Mouse (Mus musculus): ENCODE measurements around the gene Eif2b2. TPM values are rescaled to one million over a fixed set of nuclear protein-coding genes. Genes with fewer than 3 reads are reported as not detected.

The Eif2b2 gene
- polyA plus RNA-seq, 1 experiment from 2014 or later = 105 TPM

- ATAC-seq (replicated peaks; ENCODE audit: low FRiP score) = no peak
- peak overlapping the region; percentile 68 for H3K27ac ChIP-seq
Observed at GRCm38 (mm10) chr12:85264531-85264930, 45.2 kb downstream of the Eif2b2 start.

GRCm38 (mm10) chr12:85264940-85265339 is 45.7 kb downstream of the Eif2b2 start:
- Histone ChIP-seq H3K27ac (no peak overlapping the region), H3K9me3 (replicated peaks) (no peaks in the 10 kb centered on the region), H3K4me3 (replicated peaks) (no peak overlapping the region), H3K4me2 (no peak overlapping the region), H3K9ac (no peak overlapping the region), H3K27me3 (no peaks in the 10 kb centered on the region), H3K36me3 (peaks cover 10% of the 10 kb centered on the region), H3K4me1 (peaks cover 28% of the 10 kb centered on the region)
- no peak for ATAC-seq (replicated peaks; ENCODE audit: low FRiP score)
- WGBS = 23% methylated on average over 7 of the region's 7 CpGs

More at GRCm38 (mm10) chr12:85264531-85264930, 45.2 kb downstream of the Eif2b2 start:
- 41% methylated on average over 8 of the region's 8 CpGs for WGBS
- Histone ChIP-seq H3K4me3 (replicated peaks) (no peak overlapping the region), H3K36me3 (peaks cover 10% of the 10 kb centered on the region), H3K9me3 (replicated peaks) (no peaks in the 10 kb centered on the region), H3K4me1 (peaks cover 25% of the 10 kb centered on the region), H3K27me3 (no peaks in the 10 kb centered on the region), H3K9ac (no peak overlapping the region), H3K4me2 (no peak overlapping the region)

- no peak for ATAC-seq (replicated peaks; ENCODE audit: low FRiP score)
- 84% methylated on average over 3 of the region's 3 CpGs for WGBS
Observed at GRCm38 (mm10) chr12:85266248-85266647, 47.0 kb downstream of the Eif2b2 start.

GRCm38 (mm10) chr12:85269821-85270220 is 50.5 kb downstream of the Eif2b2 start:
- no peaks in the 10 kb centered on the region for H3K9me3 ChIP-seq (replicated peaks)
- WGBS = 31% methylated on average over 3 of the region's 3 CpGs
- H3K27me3 ChIP-seq = no peaks in the 10 kb centered on the region
- H3K4me2 ChIP-seq = peak overlapping the region; percentile 69
- no peak for ATAC-seq (replicated peaks; ENCODE audit: low FRiP score)
- peak overlapping the region; percentile 58 for H3K9ac ChIP-seq
- peak overlapping the region; percentile 60 for H3K4me3 ChIP-seq (replicated peaks)
- peaks cover 11% of the 10 kb centered on the region for H3K36me3 ChIP-seq
- peak overlapping the region; percentile 90 for H3K27ac ChIP-seq
- H3K4me1 ChIP-seq = peaks cover 34% of the 10 kb centered on the region

More at GRCm38 (mm10) chr12:85266248-85266647, 47.0 kb downstream of the Eif2b2 start:
- Histone ChIP-seq H3K9me3 (replicated peaks) (no peaks in the 10 kb centered on the region), H3K9ac (no peak overlapping the region), H3K4me1 (peaks cover 38% of the 10 kb centered on the region), H3K4me2 (no peak overlapping the region), H3K36me3 (peaks cover 7% of the 10 kb centered on the region; the same call in 1 of the 2 replicates), H3K27ac (no peak overlapping the region), H3K27me3 (no peaks in the 10 kb centered on the region), H3K4me3 (replicated peaks) (no peak overlapping the region)

- no peaks in the 10 kb centered on the region for H3K9me3 ChIP-seq (replicated peaks)
- peak within 1 kb of the TSS; percentile 60 for H3K4me3 ChIP-seq (replicated peaks)
- 1% methylated on average over 35 of the region's 35 CpGs for WGBS
- H3K27ac ChIP-seq = peak within 1 kb of the TSS; percentile 90
- H3K36me3 ChIP-seq = peaks cover 13% of the 10 kb centered on the region
- peak; percentile 84 for ATAC-seq (replicated peaks; ENCODE audit: low FRiP score)
- peaks cover 29% of the 10 kb centered on the region for H3K4me1 ChIP-seq
- H3K9ac ChIP-seq = peak within 1 kb of the TSS; percentile 58
- no peaks in the 10 kb centered on the region for H3K27me3 ChIP-seq
- H3K4me2 ChIP-seq = peak within 1 kb of the TSS; percentile 69
Observed at GRCm38 (mm10) chr12:85270319-85270718, 51.0 kb downstream of the Eif2b2 start, which contains the start of gene Mlh3. Mlh3 (minus strand) TSS chr12:85270599.

- Histone ChIP-seq H3K4me1 (peaks cover 21% of the 10 kb centered on the region), H3K9ac (no peak overlapping the region), H3K4me3 (replicated peaks) (no peak overlapping the region), H3K36me3 (peaks cover 13% of the 10 kb centered on the region), H3K9me3 (replicated peaks) (no peaks in the 10 kb centered on the region), H3K4me2 (no peak overlapping the region), H3K27me3 (no peaks in the 10 kb centered on the region), H3K27ac (no peak overlapping the region)
- ATAC-seq (replicated peaks; ENCODE audit: low FRiP score) = no peak
- 80% methylated on average over 7 of the region's 7 CpGs for WGBS
Observed at GRCm38 (mm10) chr12:85271132-85271842, 52.0 kb downstream of the Eif2b2 start.

- Histone ChIP-seq H3K27ac (no peak overlapping the region), H3K4me1 (peaks cover 21% of the 10 kb centered on the region), H3K27me3 (no peaks in the 10 kb centered on the region), H3K4me2 (no peak overlapping the region), H3K9me3 (replicated peaks) (no peaks in the 10 kb centered on the region), H3K4me3 (replicated peaks) (no peak overlapping the region), H3K36me3 (peaks cover 13% of the 10 kb centered on the region), H3K9ac (no peak overlapping the region)
- 59% methylated on average over 4 of the region's 4 CpGs for WGBS
- no peak for ATAC-seq (replicated peaks; ENCODE audit: low FRiP score)
Observed at GRCm38 (mm10) chr12:85271843-85272206, 52.5 kb downstream of the Eif2b2 start.

- no peak overlapping the region for H3K9ac ChIP-seq
- 24% methylated on average over 10 of the region's 10 CpGs for whole genome bisulfite sequencing
- no peaks in the 10 kb centered on the region for H3K27me3 ChIP-seq
- H3K36me3 ChIP-seq = peaks cover 11% of the 10 kb centered on the region
- peaks cover 21% of the 10 kb centered on the region for H3K4me1 ChIP-seq
- ATAC-seq (replicated peaks; ENCODE audit: low FRiP score) = peak; percentile 79
- no peaks in the 10 kb centered on the region for H3K9me3 ChIP-seq (replicated peaks)
- no peak overlapping the region for H3K4me2 ChIP-seq
- H3K27ac ChIP-seq = peak overlapping the region; percentile 79
- H3K4me3 ChIP-seq (replicated peaks) = no peak overlapping the region
Observed at GRCm38 (mm10) chr12:85273508-85273907, 54.2 kb downstream of the Eif2b2 start.

Small RNA genes lying within 50 kb of the gene (microRNA-seq; reads per million reads assigned to microRNA genes)
- gene Mir6938 = not detected

Other genes with a start within 250 kb of the Eif2b2 start
- gene Fcf1, start 248.6 kb upstream of the Eif2b2 start, polyA plus RNA-seq (2015; fragmentation: Nextera tagmentation; extraction: Ambion mirVana) = 137 and 162 TPM in 2 replicates
- gene Arel1, start 248.6 kb upstream of the Eif2b2 start, polyA plus RNA-seq (2015; fragmentation: Nextera tagmentation; extraction: Ambion mirVana) = 11.7 and 13.7 TPM in 2 replicates
- gene Ylpm1, start 223.2 kb upstream of the Eif2b2 start, polyA plus RNA-seq (2015; fragmentation: Nextera tagmentation; extraction: Ambion mirVana) = 29.8 and 29.9 TPM in 2 replicates
- 3.4 and 4.2 TPM in 2 replicates for gene Prox2, start 108.7 kb upstream of the Eif2b2 start, polyA plus RNA-seq (2015; fragmentation: Nextera tagmentation; extraction: Ambion mirVana)
- 120 and 123 TPM in 2 replicates for gene Dlst, start 108.6 kb upstream of the Eif2b2 start, polyA plus RNA-seq (2015; fragmentation: Nextera tagmentation; extraction: Ambion mirVana)
- gene Rps6kl1, start 68.2 kb upstream of the Eif2b2 start, polyA plus RNA-seq (2015; fragmentation: Nextera tagmentation; extraction: Ambion mirVana) = 1.0 and 1.4 TPM in 2 replicates
- 15.9 and 18.8 TPM in 2 replicates for gene Pgf, start 41.7 kb upstream of the Eif2b2 start, polyA plus RNA-seq (2015; fragmentation: Nextera tagmentation; extraction: Ambion mirVana)
- gene Mlh3, start 51.1 kb downstream of the Eif2b2 start, polyA plus RNA-seq (2015; fragmentation: Nextera tagmentation; extraction: Ambion mirVana) = 8.7 and 9.6 TPM in 2 replicates
- 59.5 and 65.4 TPM in 2 replicates for gene Acyp1, start 69.0 kb downstream of the Eif2b2 start, polyA plus RNA-seq (2015; fragmentation: Nextera tagmentation; extraction: Ambion mirVana)
- gene Zc2hc1c, start 69.1 kb downstream of the Eif2b2 start, polyA plus RNA-seq (2015; fragmentation: Nextera tagmentation; extraction: Ambion mirVana) = 2.8 and 3.4 TPM in 2 replicates
- gene Nek9, start 119.9 kb downstream of the Eif2b2 start, polyA plus RNA-seq (2015; fragmentation: Nextera tagmentation; extraction: Ambion mirVana) = 22.3 and 23.0 TPM in 2 replicates
- gene Tmed10, start 155.4 kb downstream of the Eif2b2 start, polyA plus RNA-seq (2015; fragmentation: Nextera tagmentation; extraction: Ambion mirVana) = 323 and 334 TPM in 2 replicates

Data from kidney, embryonic 15.5 days (tissue).